Mouse (Mus musculus) embryonic facial prominence, embryonic 12.5 days (tissue): ENCODE results near the gene Gcn1l1. TPM values are rescaled to one million over a fixed set of nuclear protein-coding genes. Genes with fewer than 3 reads are reported as not detected.
A peak's percentile ranks its signal among the peaks of the same experiment; 100 is the strongest.
"Not testable (repeated sequence)": the region's sequence is repeated elsewhere in the genome, so short reads cannot be mapped to it uniquely, and the experiment has no call there.

Source experiments
- ATAC-seq: fragments of 200-750 bp; cut with Nextera tagmentation; 2 replicates; pipeline ENCODE4 v1.8.0; 2017; ENCODE audit not compliant: insufficient number of reproducible peaks, insufficient read depth, low FRiP score, low TSS enrichment
- H3K27ac ChIP-seq: fragments of 300-500 bp; sonication (generic); 2 replicates; pipeline ENCODE4 v1.5.1; 2016; ENCODE audit warnings: mild to moderate bottlenecking
- H3K27me3 ChIP-seq: fragments of 300-500 bp; sonication (generic); 2 replicates; pipeline ENCODE4 v1.6.1; 2016; ENCODE audit warnings: mild to moderate bottlenecking, moderate library complexity
- H3K36me3 ChIP-seq: fragments of 300-500 bp; sonication (generic); 2 replicates; pipeline ENCODE4 v1.6.1; 2016; ENCODE audit warnings: mild to moderate bottlenecking
- H3K4me1 ChIP-seq: fragments of 300-500 bp; sonication (generic); 2 replicates; pipeline ENCODE4 v1.6.1; 2016
- H3K4me2 ChIP-seq: fragments of 300-500 bp; sonication (generic); replicated peaks from 2 replicates; pipeline ENCODE4 v1.6.1; 2016; ENCODE audit warnings: mild to moderate bottlenecking, moderate library complexity
- H3K4me3 ChIP-seq: fragments of 300-500 bp; sonication (generic); 2 replicates; pipeline ENCODE4 v1.5.1; 2016; ENCODE audit warnings: mild to moderate bottlenecking
- H3K9ac ChIP-seq: fragments of 300-500 bp; sonication (generic); 2 replicates; pipeline ENCODE4 v1.6.1; 2016; ENCODE audit warnings: mild to moderate bottlenecking, moderate library complexity
- H3K9me3 ChIP-seq: fragments of 300-500 bp; sonication (generic); 2 replicates; pipeline ENCODE4 v1.6.1; 2016; ENCODE audit warnings: mild to moderate bottlenecking, moderate library complexity
- WGBS: fragments of 180-500 bp; shearing (Covaris S2); methylation state at CpG from one replicate; pipeline ENCODE4 v1.1.7; 2016; 5-methylcytosine and 5-hydroxymethylcytosine counted together
- polyA plus RNA-seq: library from polyadenylated mRNA; unstranded; fragments of >200 nt; fragmentation: Nextera tagmentation; extraction: Ambion mirVana; gene quantifications from 2 replicates; pipeline ENCODE4 v1.2.1, GENCODE M21; 2016

The Gcn1l1 gene
- polyA plus RNA-seq, 1 experiment from 2014 or later = 56.1 TPM

DNA sequence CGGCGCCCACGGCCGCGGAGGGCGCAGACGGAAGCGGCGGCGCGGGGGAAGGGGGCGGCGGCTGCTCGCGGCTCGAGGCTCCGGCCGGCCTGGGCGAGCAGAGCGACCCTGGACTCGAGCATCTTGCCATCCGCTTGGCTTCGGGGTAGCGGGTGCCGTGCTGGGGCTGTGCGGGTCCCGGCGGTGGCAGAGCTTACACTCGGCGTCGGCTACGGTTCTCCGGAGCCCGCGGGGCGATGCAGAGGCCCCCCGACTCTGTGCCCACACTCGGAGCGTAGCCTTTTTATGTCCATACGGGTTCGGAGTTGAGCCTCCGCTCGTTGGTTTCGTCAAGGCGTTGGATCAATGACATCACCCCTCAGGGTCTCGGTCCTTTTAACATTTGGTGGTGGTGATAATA lies 349 bp downstream of the Gcn1l1 start:
- H3K9me3 ChIP-seq = no peaks in the 10 kb centered on the region
- H3K36me3 ChIP-seq = peaks cover 37% of the 10 kb centered on the region

DNA sequence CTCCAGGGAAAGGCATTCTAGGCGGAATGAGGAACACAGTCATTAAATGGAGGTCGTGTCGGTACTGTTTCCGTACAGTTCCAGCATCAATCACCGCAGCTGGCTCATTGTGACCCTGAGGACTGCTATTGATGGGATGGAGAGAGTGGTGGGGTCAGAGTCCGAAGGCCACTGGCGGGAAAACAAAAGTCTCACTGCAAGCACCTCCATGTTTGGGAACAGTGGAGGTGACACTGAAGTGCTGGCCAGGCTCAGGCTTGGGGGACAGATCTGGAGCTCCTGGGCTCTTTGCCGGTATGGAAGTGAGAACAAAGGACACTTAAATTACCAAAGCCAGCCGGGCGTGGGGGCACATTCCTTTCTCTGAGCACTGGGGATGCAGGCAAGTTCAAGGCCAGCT lies 3.6 kb downstream of the Gcn1l1 start:
- no peaks in the 10 kb centered on the region for H3K9me3 ChIP-seq
- no peaks in the 10 kb centered on the region for H3K27me3 ChIP-seq
- ATAC-seq = no peak
- peaks cover 24% of the 10 kb centered on the region for H3K36me3 ChIP-seq
- H3K4me2 ChIP-seq = no peak overlapping the region
- no peak overlapping the region for H3K4me3 ChIP-seq
- WGBS = 48% methylated on average over 10 of the region's 10 CpGs
- H3K9ac ChIP-seq = no peak overlapping the region
- H3K27ac ChIP-seq = no peak overlapping the region
- H3K4me1 ChIP-seq = peaks cover 23% of the 10 kb centered on the region

More for the DNA sequence above, 349 bp downstream of the Gcn1l1 start:
- peaks cover 27% of the 10 kb centered on the region for H3K4me1 ChIP-seq
- WGBS = 0% methylated on average over 34 of the region's 46 CpGs
- no peaks in the 10 kb centered on the region for H3K27me3 ChIP-seq
- peak overlapping the region; percentile 87 for H3K4me3 ChIP-seq
- peak overlapping the region; percentile 91 for H3K9ac ChIP-seq
- peak overlapping the region; percentile 81 for H3K4me2 ChIP-seq
- ATAC-seq = peak; percentile 32; the same call in 1 of the 2 replicates
- peak overlapping the region; percentile 78 for H3K27ac ChIP-seq

DNA sequence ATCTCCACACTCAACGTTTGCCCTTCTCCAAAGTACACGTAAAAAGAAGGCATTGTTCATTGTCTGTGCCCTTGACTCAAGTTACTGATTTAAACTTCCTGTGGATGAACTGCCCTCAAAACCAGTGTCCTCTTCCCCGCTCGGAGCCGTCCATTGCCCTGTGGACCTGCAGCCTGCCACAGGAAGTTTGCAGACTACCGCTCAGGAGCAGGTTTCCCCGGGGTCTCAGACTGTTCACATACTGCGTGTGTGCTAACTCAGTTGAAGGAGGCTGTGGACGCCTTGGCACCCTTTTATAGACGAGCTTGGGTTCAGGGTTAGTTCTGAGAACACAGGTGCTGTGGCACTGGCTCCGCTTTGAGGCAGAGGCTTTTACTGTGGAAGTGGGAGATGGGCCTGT lies 4.3 kb downstream of the Gcn1l1 start:
- ATAC-seq = no peak
- Histone ChIP-seq H3K36me3 (peaks cover 25% of the 10 kb centered on the region), H3K4me2 (no peak overlapping the region), H3K4me1 (peaks cover 23% of the 10 kb centered on the region), H3K4me3 (no peak overlapping the region), H3K27ac (no peak overlapping the region), H3K27me3 (no peaks in the 10 kb centered on the region), H3K9ac (no peak overlapping the region), H3K9me3 (no peaks in the 10 kb centered on the region)
- 47% methylated on average over 11 of the region's 11 CpGs for WGBS

DNA sequence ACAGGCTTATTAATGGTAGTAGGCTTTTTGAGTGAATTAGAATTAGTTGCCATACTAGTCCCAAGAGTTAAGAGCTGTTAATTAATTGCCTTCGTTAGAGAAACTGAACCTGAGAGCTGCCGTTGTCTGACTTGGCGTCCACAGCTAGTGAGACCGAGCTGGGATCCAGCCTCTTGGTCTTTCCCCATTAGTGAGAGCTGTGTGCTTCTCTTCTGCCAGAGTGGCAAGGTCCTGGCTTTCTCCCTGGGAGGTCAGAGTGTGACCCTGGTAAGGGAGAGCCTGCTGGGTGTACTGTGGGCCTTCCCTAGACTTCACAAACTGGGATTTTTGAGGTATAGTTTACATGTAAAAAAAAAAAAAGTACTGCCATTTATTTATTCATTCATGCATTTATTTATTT lies 4.7 kb downstream of the Gcn1l1 start:
- Histone ChIP-seq H3K27ac (no peak overlapping the region), H3K27me3 (no peaks in the 10 kb centered on the region), H3K4me3 (no peak overlapping the region), H3K9ac (no peak overlapping the region), H3K36me3 (peaks cover 29% of the 10 kb centered on the region), H3K4me2 (no peak overlapping the region), H3K9me3 (no peaks in the 10 kb centered on the region), H3K4me1 (peaks cover 23% of the 10 kb centered on the region)
- WGBS = 81% methylated on average over 4 of the region's 4 CpGs
- ATAC-seq = no peak

DNA sequence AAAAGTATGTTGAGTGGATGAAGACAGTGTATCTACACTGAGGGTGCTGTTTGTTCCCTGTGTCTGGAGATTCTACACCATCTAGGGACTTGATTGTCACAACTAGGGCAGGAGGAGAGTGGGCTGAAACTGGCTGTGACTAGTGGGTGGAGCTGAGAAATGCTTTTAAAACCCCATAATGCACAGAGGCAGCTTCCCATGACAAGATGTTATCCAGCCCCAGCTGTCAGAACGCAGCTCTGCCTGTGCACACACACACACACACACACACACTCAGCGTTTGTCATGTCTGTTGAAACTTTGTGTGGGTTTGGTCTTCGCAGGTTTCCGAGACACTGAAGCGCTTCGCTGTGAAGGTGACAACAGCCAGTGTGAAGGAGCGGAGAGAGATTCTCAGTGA lies 6.0 kb downstream of the Gcn1l1 start:
- H3K9ac ChIP-seq = no peak overlapping the region
- no peak overlapping the region for H3K4me2 ChIP-seq
- no peak overlapping the region for H3K4me3 ChIP-seq
- H3K27ac ChIP-seq = no peak overlapping the region
- no peak for ATAC-seq
- no peaks in the 10 kb centered on the region for H3K9me3 ChIP-seq
- H3K36me3 ChIP-seq = peaks cover 41% of the 10 kb centered on the region
- WGBS = 99% methylated on average over 7 of the region's 7 CpGs
- H3K4me1 ChIP-seq = peaks cover 18% of the 10 kb centered on the region
- H3K27me3 ChIP-seq = no peaks in the 10 kb centered on the region

DNA sequence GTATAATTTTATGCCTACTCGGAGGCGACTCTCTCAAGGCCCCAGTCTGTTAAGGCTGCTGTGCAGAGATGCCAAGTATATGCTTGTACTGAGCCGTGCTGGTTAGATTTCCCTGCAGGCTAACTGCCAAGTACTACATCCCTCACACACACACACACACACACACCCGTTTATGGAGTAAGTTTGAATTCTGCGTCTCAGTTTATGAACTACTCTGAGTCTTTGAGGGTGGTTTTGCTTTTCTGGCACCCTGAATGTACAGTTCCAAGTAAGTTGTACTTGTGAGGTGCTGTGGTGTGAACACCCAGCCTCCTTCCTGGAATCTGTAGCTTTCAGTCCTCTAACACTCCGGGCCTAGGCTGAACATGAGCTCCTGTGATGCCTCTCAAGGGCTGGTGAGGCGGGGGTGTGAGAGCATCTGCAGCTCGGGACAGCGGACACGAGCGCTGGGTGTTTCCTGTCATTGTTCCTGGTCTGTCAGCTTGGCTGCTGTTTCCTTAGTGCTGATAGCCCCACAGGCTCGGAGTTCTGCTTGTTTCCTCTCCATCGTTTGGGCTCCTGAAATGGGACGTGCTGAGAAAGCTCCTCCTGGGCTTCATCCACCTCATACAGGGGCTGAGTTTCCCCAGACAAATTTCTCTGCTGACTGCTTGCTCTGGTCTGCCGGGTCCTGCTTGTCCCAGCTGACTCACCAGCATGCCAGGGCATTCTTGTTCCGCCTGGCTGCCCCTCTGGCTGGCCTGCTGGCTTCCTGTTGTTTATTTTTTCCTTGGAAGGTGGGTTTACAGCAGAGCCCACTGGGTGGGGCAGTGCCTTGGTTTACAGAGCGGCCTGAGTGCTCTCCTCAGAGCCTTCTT lies 7.9 kb downstream of the Gcn1l1 start:
- Histone ChIP-seq H3K4me2 (no peak overlapping the region), H3K9ac (peak overlapping the region; percentile 19; the same call in 1 of the 2 replicates), H3K4me3 (no peak overlapping the region), H3K27ac (peak overlapping the region; percentile 54), H3K27me3 (no peaks in the 10 kb centered on the region), H3K36me3 (peaks cover 58% of the 10 kb centered on the region), H3K4me1 (peaks cover 13% of the 10 kb centered on the region; the same call in 1 of the 2 replicates), H3K9me3 (no peaks in the 10 kb centered on the region)
- WGBS = 54% methylated on average over 17 of the region's 17 CpGs
- ATAC-seq = no peak

DNA sequence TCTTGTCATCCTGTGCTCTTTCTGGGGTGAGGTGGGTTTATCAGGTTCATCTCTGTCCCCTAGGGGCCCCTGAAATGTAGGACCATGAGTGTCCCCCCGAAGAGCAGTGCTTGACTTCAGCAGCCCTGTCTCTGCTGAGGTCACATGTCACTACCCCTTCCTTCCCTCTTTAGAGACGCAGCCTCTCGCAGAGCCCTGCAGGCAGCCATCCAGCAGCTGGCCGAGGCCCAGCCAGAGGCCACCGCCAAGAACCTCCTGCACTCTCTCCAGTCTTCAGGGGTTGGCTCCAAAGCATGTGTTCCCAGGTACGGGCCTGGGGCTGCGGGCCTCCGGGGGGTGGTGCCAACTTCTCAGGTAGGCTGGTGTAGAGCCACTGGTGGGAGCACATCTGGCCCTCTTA lies 9.9 kb downstream of the Gcn1l1 start:
- Histone ChIP-seq H3K9me3 (no peaks in the 10 kb centered on the region), H3K4me2 (no peak overlapping the region), H3K36me3 (peaks cover 79% of the 10 kb centered on the region), H3K4me3 (no peak overlapping the region), H3K27ac (no peak overlapping the region), H3K27me3 (no peaks in the 10 kb centered on the region), H3K9ac (no peak overlapping the region), H3K4me1 (peaks cover 7% of the 10 kb centered on the region; the same call in 1 of the 2 replicates)
- 92% methylated on average over 8 of the region's 8 CpGs for WGBS
- ATAC-seq = no peak

DNA sequence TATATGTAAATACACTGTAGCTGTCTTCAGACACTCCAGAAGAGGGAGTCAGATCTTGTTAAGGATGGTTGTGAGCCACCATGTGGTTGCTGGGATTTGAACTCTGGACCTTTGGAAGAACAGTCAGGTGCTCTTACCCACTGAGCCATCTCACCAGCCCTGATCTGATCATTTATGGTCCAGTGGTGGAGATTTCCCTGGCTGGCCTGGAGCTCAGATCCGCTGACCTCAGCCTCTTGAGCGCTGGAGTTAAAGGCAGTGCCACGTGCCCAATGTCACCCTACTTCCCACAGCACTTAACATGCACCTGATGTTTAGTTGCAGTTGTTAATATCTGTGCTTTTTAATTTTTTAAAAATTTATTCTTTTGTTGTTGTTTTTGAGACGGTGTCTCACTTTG lies 12.6 kb downstream of the Gcn1l1 start:
- ATAC-seq = not testable (repeated sequence)
- 98% methylated on average over 4 of the region's 4 CpGs for WGBS

DNA sequence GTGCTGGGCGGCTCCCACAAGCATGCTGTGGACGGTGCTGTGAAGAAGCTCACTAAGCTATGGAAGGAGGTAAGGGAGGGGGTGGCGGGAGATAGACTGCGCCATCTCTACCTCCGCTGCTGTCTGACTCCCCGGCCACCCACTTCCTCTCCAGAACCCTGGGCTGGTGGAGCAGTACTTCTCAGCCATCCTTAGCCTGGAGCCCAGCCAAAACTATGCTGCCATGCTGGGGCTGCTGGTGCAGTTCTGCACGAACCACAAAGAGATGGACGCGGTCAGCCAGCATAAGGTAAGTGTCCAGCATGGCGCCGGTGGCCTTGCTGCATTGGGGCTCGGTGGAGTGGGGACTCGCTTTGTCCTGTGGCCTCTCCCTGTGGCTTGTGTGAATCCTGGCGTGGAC lies 13.9 kb downstream of the Gcn1l1 start:
- Histone ChIP-seq H3K9ac (no peak overlapping the region), H3K27me3 (no peaks in the 10 kb centered on the region), H3K9me3 (peaks cover 16% of the 10 kb centered on the region), H3K27ac (no peak overlapping the region), H3K4me1 (no peaks in the 10 kb centered on the region), H3K4me2 (no peak overlapping the region), H3K36me3 (peaks cover 97% of the 10 kb centered on the region), H3K4me3 (no peak overlapping the region)
- ATAC-seq = no peak
- WGBS = 92% methylated on average over 14 of the region's 14 CpGs

More for the DNA sequence above, 12.6 kb downstream of the Gcn1l1 start:
- H3K36me3 ChIP-seq = peaks cover 96% of the 10 kb centered on the region
- H3K9me3 ChIP-seq = peaks cover 11% of the 10 kb centered on the region
- not testable (repeated sequence) for H3K27ac ChIP-seq, H3K4me2 ChIP-seq, H3K4me3 ChIP-seq, H3K27me3 ChIP-seq, H3K4me1 ChIP-seq, H3K9ac ChIP-seq

DNA sequence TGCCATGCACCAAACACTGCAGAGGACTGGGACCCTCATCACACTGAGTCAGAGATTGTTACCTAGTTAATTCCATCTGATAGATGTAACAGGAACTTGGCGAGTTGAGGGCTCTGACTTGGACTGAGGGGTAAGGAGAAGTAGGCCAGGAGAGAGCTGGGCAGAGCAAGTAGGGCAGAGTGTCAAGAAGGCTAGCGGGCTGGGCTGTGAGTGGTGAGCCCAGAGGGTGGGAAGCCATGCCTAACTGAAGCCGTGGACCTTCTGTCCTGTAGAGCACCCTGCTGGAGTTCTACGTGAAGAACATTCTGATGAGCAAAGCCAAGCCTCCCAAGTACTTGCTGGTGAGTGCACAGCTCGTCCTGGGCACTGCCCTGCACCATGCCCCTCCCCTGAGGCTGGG lies 14.3 kb downstream of the Gcn1l1 start:
- peaks cover 97% of the 10 kb centered on the region for H3K36me3 ChIP-seq
- H3K4me1 ChIP-seq = no peaks in the 10 kb centered on the region
- H3K27ac ChIP-seq = no peak overlapping the region
- H3K4me2 ChIP-seq = no peak overlapping the region
- ATAC-seq = no peak
- H3K4me3 ChIP-seq = no peak overlapping the region
- H3K9me3 ChIP-seq = peaks cover 16% of the 10 kb centered on the region
- H3K9ac ChIP-seq = no peak overlapping the region
- no peaks in the 10 kb centered on the region for H3K27me3 ChIP-seq
- WGBS = 94% methylated on average over 5 of the region's 5 CpGs

DNA sequence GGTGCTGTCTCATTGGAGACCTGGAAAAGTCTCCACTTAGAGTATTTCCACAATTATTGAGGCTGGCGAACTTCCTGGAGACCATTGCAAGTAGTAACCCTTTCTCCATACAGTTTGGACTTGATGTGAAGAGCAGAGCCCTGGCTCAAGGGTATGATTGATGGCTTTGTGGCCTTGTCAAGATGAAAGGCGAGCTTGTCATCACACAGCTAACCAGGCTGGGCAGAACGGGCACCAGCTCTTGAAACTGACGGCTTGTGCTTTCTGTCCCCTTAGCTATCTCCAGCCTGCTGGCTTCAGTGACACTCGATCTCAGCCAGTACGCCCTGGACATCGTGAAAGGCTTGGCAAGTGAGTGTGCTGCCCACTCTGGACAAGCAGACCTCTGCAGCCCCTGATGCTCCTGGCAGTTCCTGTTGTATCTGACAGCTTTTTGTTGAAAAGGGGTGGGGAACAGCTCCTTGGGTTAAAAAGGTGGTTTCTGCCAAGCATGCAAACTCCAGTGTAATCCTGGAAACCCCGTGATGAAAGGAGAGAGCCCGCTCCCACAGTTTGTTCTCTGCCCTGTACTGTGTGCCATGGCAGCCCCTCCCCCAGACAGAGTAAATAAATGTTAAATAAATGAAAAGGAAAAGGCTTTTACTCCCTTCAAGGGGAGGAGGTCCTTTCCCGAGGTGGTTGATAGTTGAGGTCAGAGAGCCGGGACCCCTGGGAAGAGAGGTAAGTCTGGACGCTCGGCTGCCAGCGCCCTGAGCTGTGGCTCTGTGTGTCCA lies 15.4 kb downstream of the Gcn1l1 start:
- Histone ChIP-seq H3K27ac (no peak overlapping the region), H3K27me3 (no peaks in the 10 kb centered on the region), H3K9ac (no peak overlapping the region), H3K36me3 (peaks cover 97% of the 10 kb centered on the region), H3K4me2 (no peak overlapping the region), H3K4me3 (no peak overlapping the region), H3K9me3 (peaks cover 16% of the 10 kb centered on the region), H3K4me1 (no peaks in the 10 kb centered on the region)
- 91% methylated on average over 14 of the region's 14 CpGs for WGBS
- ATAC-seq = no peak

DNA sequence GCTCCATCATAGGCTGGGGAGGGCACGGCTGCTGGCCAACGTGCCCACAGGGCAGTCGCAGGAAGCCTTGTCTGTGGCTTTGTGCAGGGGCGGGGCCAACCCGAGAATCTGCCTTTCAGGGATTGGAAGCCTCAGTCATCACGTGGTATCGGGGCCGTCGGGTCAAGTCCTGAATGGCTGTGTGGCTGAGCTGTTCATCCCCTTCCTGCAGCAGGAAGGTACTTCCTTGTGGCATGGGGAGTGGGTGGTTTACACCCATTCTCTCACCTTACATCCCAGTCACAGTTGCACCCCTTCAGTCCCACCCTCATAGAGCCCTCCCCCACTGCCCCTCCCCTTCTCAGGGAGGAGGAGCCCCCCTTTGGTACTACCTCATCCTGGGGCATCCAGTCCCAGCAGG lies 16.6 kb downstream of the Gcn1l1 start:
- Histone ChIP-seq H3K9ac (no peak overlapping the region), H3K9me3 (peaks cover 16% of the 10 kb centered on the region), H3K36me3 (peaks cover 99% of the 10 kb centered on the region), H3K27me3 (no peaks in the 10 kb centered on the region), H3K27ac (no peak overlapping the region), H3K4me2 (no peak overlapping the region), H3K4me1 (no peaks in the 10 kb centered on the region), H3K4me3 (no peak overlapping the region)
- WGBS = 91% methylated on average over 9 of the region's 9 CpGs
- ATAC-seq = no peak
